Mouse (Mus musculus) hindbrain, embryonic 11.5 days (tissue): Measurements from ENCODE around the gene Myo3b. TPM values are rescaled to one million over a fixed set of nuclear protein-coding genes. Genes with fewer than 3 reads are reported as not detected.
"Not testable (repeated sequence)": the region's sequence is repeated elsewhere in the genome, so short reads cannot be mapped to it uniquely, and the experiment has no call there.

Experiments
- ATAC-seq: fragments of 200-750 bp; cut with Nextera tagmentation; 2 replicates; pipeline ENCODE4 v1.8.0; 2017; ENCODE audit warnings: mild to moderate bottlenecking, moderate TSS enrichment, moderate library complexity; ENCODE audit not compliant: low FRiP score
- DNase-seq: peaks from one replicate; pipeline ENCODE4 v3.0.0-alpha.2; 2015; ENCODE audit warnings: low spot score
- H3K27ac ChIP-seq: fragments of 300-500 bp; sonication (generic); 2 replicates; pipeline ENCODE4 v1.5.1; 2014; ENCODE audit warnings: mild to moderate bottlenecking, low read depth, low read length
- H3K27me3 ChIP-seq: fragments of 300-500 bp; sonication (generic); 2 replicates; pipeline ENCODE4 v1.6.1; 2014; ENCODE audit warnings: mild to moderate bottlenecking, low read length, moderate library complexity, mixed read lengths; ENCODE audit not compliant: control insufficient read depth, insufficient read depth
- H3K36me3 ChIP-seq: fragments of 300-500 bp; sonication (generic); 2 replicates; pipeline ENCODE4 v1.6.1; 2014; ENCODE audit warnings: mild to moderate bottlenecking, low read length, moderate library complexity, mixed read lengths; ENCODE audit not compliant: control insufficient read depth, insufficient read depth
- H3K4me1 ChIP-seq: fragments of 300-500 bp; sonication (generic); replicated peaks from 2 replicates; pipeline ENCODE4 v1.6.1; 2014; ENCODE audit warnings: low read length, mixed read lengths; ENCODE audit not compliant: control insufficient read depth, insufficient read depth
- H3K4me2 ChIP-seq: fragments of 300-500 bp; sonication (generic); replicated peaks from 2 replicates; pipeline ENCODE4 v1.6.1; 2014; ENCODE audit warnings: mild to moderate bottlenecking, low read depth, low read length
- H3K4me3 ChIP-seq: fragments of 300-500 bp; sonication (generic); 2 replicates; pipeline ENCODE4 v1.5.1; 2014; ENCODE audit warnings: low read depth, low read length
- H3K9ac ChIP-seq: fragments of 300-500 bp; sonication (generic); 2 replicates; pipeline ENCODE4 v1.6.1; 2014; ENCODE audit warnings: low read depth, low read length
- H3K9me3 ChIP-seq: fragments of 300-500 bp; sonication (generic); 2 replicates; pipeline ENCODE4 v1.6.1; 2016; ENCODE audit warnings: low read length; ENCODE audit not compliant: control insufficient read depth
- WGBS: fragments of 180-500 bp; shearing (Covaris S2); extraction: QIAGEN DNeasy Blood & Tissue Kit; methylation state at CpG from one replicate; pipeline ENCODE4 v1.1.7; 2014; 5-methylcytosine and 5-hydroxymethylcytosine counted together
- polyA plus RNA-seq: library from polyadenylated mRNA; unstranded; fragments of >200 nt; fragmentation: Nextera tagmentation; extraction: Ambion mirVana; gene quantifications from 2 replicates; pipeline ENCODE4 v1.2.1, GENCODE M21; 2014

Gene Myo3b
- polyA plus RNA-seq, result 0.07 and 0.09 TPM in 2 replicates

DNA sequence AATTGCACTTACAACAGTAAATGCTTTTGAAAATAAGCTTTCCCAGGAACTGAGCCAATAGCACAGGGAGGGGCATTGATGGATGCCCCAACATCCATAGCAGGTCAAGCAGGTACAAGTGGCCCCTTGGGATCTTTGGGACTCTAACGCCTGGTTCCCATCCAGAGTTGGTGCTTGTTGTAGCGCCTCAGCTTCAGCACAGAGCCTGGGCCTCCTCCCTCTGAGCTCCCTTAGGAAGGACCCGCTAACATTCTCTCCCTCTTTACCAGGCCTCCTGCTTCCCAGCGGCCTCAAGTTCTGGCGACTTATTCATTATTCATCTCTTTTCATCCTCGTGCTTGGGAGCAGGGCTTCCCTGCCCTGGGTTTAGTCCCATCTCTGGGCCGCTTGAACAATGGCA lies at the start of gene Myo3b:
Myo3b (plus strand) TSS at position 375 of the 400 bp plus-strand sequence.
- Histone ChIP-seq H3K9me3 (no peaks in the 10 kb centered on the region), H3K4me3 (no peak within 1 kb of the TSS), H3K27ac (no peak within 1 kb of the TSS), H3K4me1 (peaks cover 4% of the 10 kb centered on the region; the same call in 1 of the 2 replicates), H3K9ac (no peak within 1 kb of the TSS), H3K4me2 (no peak within 1 kb of the TSS), H3K36me3 (no peaks in the 10 kb centered on the region), H3K27me3 (no peaks in the 10 kb centered on the region)
- WGBS, result 25% methylated on average over 7 of the region's 7 CpGs
- DNase-seq (no peak), ATAC-seq (no peak)

DNA sequence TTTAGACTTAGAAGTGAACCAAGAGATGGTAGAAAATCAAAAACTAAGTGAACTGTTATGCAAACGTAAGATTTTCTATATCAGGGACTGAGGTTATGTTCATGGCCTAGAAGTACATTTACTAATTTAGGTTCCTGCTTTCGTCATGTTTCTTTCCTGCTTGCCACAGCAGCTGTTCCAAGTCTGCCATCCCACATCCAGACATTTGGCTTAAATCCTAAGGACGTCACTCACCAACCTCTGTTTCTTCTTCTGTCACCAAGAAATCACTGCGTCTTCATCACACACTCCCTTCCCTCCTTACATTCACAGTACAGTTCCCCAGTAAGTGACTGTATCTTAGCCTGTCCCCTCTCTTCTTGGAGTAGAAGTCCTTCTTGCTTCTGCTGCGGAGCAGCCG lies 49.7 kb upstream of the Myo3b start:
- ATAC-seq (no peak), DNase-seq (no peak)
- Histone ChIP-seq H3K9ac (no peak overlapping the region), H3K36me3 (no peaks in the 10 kb centered on the region), H3K4me1 (no peaks in the 10 kb centered on the region), H3K9me3 (no peaks in the 10 kb centered on the region), H3K27me3 (no peaks in the 10 kb centered on the region), H3K27ac (no peak overlapping the region), H3K4me2 (no peak overlapping the region), H3K4me3 (no peak overlapping the region)
- 92% methylated on average over 6 of the region's 6 CpGs for WGBS

DNA sequence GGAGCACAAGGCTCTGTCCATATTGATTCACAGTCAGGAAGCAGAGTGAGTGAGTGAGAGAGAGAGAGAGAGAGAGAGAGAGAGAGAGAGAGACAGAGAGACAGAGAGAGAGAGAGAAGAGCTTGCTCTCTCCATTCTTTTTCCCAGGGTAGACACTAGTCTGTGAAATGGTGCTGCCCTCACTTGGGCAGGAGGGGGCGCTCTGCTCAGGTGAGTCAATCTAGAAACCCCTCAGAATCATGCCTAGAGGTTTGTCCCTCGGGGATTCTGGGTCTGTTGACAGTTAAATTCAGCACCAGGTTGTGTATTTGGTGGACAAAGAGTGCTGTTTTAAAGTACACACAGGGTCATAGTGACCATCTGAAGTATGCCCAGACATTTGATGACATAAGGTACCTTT lies 48.3 kb upstream of the Myo3b start:
- Histone ChIP-seq H3K4me1 (no peaks in the 10 kb centered on the region), H3K4me3 (no peak overlapping the region), H3K9ac (no peak overlapping the region), H3K9me3 (no peaks in the 10 kb centered on the region), H3K27ac (no peak overlapping the region), H3K4me2 (no peak overlapping the region), H3K27me3 (no peaks in the 10 kb centered on the region), H3K36me3 (no peaks in the 10 kb centered on the region)
- ATAC-seq (no peak), DNase-seq (no peak)
- 42% methylated on average over 2 of the region's 2 CpGs for WGBS

DNA sequence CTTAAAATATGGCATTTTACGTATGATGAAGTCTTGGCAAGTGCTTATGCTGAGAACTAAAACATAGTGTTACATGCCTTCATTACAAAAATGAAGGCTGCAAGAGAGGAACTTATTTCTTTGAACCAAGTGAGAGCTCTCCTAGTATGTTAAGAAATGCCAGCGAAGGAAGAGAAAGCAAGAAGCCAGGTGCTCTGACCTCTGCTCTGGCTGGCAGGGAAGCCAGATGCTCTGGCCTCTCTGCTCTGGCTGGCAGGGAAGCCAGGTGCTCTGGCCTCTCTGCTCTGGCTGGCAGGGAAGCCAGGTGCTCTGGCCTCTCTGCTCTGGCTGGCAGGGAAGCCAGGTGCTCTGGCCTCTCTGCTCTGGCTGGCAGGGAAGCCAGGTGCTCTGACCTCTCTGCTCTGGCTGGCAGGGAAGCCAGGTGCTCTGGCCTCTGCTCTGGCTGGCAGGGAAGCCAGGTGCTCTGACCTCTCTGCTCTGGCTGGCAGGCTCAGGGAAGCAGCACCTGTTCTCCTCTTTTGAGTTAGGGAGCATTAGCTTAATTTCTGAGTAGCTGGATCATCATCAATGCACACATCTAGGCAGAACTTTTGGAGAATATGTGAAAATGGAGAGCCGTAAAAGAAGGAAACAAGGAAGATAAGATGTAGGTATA lies 44.7 kb upstream of the Myo3b start:
- not testable (repeated sequence) for H3K27me3 ChIP-seq, H3K4me3 ChIP-seq, ATAC-seq, H3K36me3 ChIP-seq, H3K27ac ChIP-seq, H3K4me2 ChIP-seq, H3K9ac ChIP-seq, H3K4me1 ChIP-seq, DNase-seq, H3K9me3 ChIP-seq
- WGBS, result 94% methylated on average over 3 of the region's 3 CpGs

DNA sequence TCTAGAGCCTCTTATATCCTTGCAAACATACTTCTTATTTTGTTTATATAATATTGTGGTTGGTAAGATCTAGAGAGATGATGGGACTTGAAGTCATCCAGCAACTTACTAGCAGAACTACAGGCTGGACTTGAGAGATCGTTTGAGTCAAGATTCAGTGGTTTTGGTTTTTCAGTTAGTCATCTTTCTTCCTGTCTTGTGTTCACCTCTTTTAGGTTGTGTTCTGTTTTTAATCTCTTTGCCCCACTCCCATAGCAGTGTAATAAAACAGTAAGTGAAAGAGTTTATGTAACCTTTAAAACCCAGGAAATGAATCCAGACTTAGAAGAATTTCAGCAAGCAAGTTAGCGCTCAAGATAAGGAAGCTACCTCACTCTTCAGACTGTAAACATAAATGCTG lies 44.1 kb upstream of the Myo3b start:
- no peaks in the 10 kb centered on the region for H3K27me3 ChIP-seq
- H3K9ac ChIP-seq, result no peak overlapping the region
- 88% methylated on average over 2 of the region's 2 CpGs for WGBS
- no peak overlapping the region for H3K4me3 ChIP-seq
- ATAC-seq (no peak), DNase-seq (no peak)
- H3K4me1 ChIP-seq, result no peaks in the 10 kb centered on the region
- no peak overlapping the region for H3K27ac ChIP-seq
- no peaks in the 10 kb centered on the region for H3K9me3 ChIP-seq
- H3K4me2 ChIP-seq, result no peak overlapping the region
- H3K36me3 ChIP-seq, result no peaks in the 10 kb centered on the region

DNA sequence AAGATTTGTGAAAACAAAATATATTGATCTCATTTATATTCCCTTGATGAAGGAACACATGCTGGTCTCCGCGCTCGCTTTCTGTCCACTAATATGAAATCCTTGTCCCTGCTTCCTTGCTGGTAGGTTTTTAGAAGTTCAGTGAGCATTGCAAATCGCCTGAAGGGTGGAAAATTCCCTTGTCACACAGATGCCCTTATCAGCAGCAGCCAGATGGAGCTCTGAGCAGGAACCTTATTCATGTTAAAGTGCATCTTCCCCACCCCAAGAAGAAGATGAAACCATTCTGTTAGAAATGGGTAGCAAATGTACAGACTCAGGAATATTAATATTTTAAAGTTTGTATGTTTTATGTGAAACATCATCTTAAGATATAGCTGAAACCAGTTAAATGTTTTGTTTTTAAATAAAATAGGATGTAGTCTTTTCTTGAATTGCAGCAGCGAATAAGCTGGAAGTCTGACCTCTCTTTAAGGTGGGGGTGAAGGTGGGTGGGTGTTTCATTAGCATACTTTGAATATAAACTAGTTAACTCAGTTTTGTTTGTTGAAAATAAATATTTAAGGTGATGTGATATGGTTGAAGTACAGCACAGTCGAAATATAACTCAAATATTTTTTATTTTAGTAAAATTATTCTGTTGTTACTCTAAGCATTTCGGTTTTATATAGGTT lies 39.7 kb upstream of the Myo3b start:
- H3K9ac ChIP-seq, result no peak overlapping the region
- H3K4me3 ChIP-seq, result no peak overlapping the region

DNA sequence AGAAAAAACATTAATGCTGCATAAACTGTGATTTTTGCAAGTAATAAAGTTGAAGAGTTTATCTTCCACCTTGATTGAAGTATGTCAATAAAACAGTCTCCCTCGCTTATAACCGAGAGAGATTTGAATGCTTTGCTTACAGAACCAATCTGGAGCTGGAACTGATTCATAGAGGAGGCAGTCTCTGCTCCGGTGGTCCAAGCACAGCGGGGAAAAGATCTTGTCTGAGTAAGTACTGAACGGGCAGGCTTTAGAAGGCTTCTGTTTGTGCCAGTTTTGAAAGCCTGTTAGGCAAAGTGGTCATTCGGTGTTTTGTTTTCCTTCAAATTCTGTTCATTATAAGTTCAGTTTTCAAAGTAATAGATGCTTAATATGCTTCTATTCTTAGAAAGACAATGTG lies 38.6 kb upstream of the Myo3b start:
- Histone ChIP-seq H3K27ac (no peak overlapping the region), H3K4me2 (no peak overlapping the region), H3K27me3 (no peaks in the 10 kb centered on the region), H3K36me3 (no peaks in the 10 kb centered on the region), H3K9me3 (no peaks in the 10 kb centered on the region), H3K9ac (no peak overlapping the region), H3K4me1 (no peaks in the 10 kb centered on the region), H3K4me3 (no peak overlapping the region)
- ATAC-seq, result no peak
- 94% methylated on average over 6 of the region's 6 CpGs for WGBS
- DNase-seq, result no peak

More for the DNA sequence above, 39.7 kb upstream of the Myo3b start:
- Histone ChIP-seq H3K36me3 (no peaks in the 10 kb centered on the region), H3K4me2 (no peak overlapping the region), H3K27me3 (no peaks in the 10 kb centered on the region), H3K4me1 (no peaks in the 10 kb centered on the region), H3K27ac (no peak overlapping the region), H3K9me3 (no peaks in the 10 kb centered on the region)
- 77% methylated on average over 7 of the region's 7 CpGs for WGBS
- no peak for ATAC-seq
- no peak for DNase-seq

DNA sequence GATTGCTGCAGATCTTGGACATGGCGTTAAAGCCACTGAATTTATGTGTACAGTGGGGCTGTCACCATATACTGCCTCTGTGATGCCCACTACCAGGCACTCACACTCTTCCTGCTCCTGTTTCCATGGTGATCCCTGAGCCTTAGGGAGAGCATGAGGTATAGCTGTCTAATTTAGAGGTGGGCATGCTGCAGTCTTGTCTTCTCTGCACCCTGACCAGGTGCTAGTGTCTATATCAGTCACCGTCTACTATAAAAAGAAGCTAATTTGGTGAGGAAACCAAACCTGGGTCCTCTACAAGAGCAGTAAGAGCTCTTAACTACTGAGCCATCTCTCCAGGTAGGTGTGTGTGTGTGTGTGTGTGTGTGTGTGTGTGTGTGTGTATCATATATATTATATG lies 32.4 kb upstream of the Myo3b start:
- WGBS, result 97% methylated on average over 2 of the region's 2 CpGs
- H3K4me2 ChIP-seq, result no peak overlapping the region
- H3K4me1 ChIP-seq, result no peaks in the 10 kb centered on the region
- H3K9ac ChIP-seq, result no peak overlapping the region
- DNase-seq (no peak), ATAC-seq (no peak)
- no peak overlapping the region for H3K4me3 ChIP-seq
- H3K9me3 ChIP-seq, result no peaks in the 10 kb centered on the region
- H3K27me3 ChIP-seq, result no peaks in the 10 kb centered on the region
- H3K27ac ChIP-seq, result no peak overlapping the region
- no peaks in the 10 kb centered on the region for H3K36me3 ChIP-seq

DNA sequence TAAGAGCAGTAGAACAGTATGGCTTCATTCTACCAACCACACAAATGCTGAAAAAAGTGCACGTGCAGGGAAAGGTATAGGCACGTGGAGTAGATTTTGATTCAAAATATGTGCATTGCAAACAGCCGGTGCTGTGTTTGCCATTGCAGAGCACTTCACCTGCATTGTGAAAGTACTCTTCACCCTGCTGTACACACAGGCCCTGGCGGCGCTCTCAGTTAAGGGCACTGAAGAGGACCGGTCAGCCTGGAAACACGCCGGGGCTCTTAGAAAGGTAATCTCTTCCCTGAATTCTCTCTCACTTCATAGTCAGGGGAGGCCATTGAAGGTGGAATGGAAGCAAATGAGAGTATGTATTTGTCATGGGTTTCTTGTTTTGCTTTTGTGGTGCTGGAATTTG lies 26.0 kb upstream of the Myo3b start:
- no peak for DNase-seq
- no peak overlapping the region for H3K4me2 ChIP-seq
- H3K4me1 ChIP-seq, result no peaks in the 10 kb centered on the region
- H3K9ac ChIP-seq, result no peak overlapping the region
- H3K27me3 ChIP-seq, result no peaks in the 10 kb centered on the region
- 96% methylated on average over 8 of the region's 8 CpGs for WGBS
- H3K9me3 ChIP-seq, result no peaks in the 10 kb centered on the region
- 0 out of 2 replicates have a peak, but pooled peaks cover 2% of the 10 kb centered on the region for H3K36me3 ChIP-seq
- no peak overlapping the region for H3K27ac ChIP-seq
- H3K4me3 ChIP-seq, result no peak overlapping the region
- no peak for ATAC-seq
